ENCODE assay signal across 8 mouse cellular contexts in the genomic region with DNA sequence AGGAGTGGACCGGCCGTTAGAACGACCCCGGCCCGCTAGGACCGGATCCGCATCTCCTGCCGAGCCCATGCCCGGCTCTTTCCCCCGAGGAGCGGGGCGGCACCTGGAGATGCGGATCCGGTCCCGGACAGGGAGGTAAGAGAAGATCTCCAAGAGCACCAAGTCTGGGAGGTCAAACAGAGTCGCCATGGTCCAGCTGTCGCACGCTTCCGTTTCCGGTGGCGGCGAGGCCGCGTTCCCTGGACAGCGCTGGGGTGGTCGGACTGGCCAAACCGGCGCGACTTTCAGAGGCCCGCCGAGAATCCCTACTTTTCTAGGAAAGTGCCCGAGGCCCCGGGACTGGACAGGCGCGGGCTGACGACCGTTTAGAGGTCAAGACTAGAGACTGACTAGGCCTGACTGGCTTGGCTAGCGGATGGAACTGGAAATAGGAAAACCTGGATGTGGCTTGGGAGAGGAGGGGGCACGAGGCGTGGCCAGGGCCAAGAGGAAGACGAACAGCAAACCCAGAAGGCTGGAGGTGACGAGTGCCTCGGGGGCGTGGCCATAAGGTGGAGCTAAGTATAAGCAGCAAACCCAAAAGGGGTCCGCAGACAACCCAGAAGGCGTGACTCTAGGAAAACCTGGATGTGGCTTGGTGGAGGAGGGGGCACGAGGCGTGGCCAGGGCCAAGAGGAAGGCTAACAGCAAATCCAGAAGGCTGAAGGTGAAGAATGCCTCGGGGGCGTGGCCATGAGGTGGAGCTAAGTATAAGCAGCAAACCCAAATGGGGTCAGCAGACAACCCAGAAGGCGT. TPM values are rescaled to one million over a fixed set of nuclear protein-coding genes. Genes with fewer than 3 reads are reported as not detected.
DNase-seq lines count a peak whose midpoint lies in the region; ATAC-seq lines count a peak whose summit lies in the region.

A gene (plus strand): TSS at position 778 of the 795 bp plus-strand sequence.

- WGBS in forebrain, embryonic 13.5 days = under 1% methylated on average over 51 of the region's 51 CpGs

- peak within 1 kb of the TSS; percentile 84 for H3K9ac ChIP-seq in forebrain, embryonic 13.5 days

- no peaks in the 10 kb centered on the region for H3K27me3 ChIP-seq in forebrain, embryonic 13.5 days

- H3K27ac ChIP-seq in forebrain, embryonic 13.5 days = peak within 1 kb of the TSS; percentile 82

- DNase-seq in cerebellum, adult 11-12 months = peak; percentile 58
- no peak for DNase-seq in cerebellum, adult 8-10 months
- DNase-seq in brain, adult 2 months (ENCODE audit: low read depth, low spot score) = peak; percentile 67
- peak; percentile 94 for DNase-seq in heart, postnatal 4 days
- peak; percentile 70 to 78 for DNase-seq in layer of hippocampus, postnatal 14 days (ENCODE audit: low spot score in 2 of 2)
- DNase-seq in lung, postnatal 36 days = peak; percentile 79
- DNase-seq in retina, postnatal 1 day = peak; percentile 98

- peaks cover 32% of the 10 kb centered on the region for H3K36me3 ChIP-seq in forebrain, embryonic 13.5 days (ENCODE audit: poor library complexity, severe bottlenecking)

- ATAC-seq in forebrain, embryonic 13.5 days = peak; percentile 89

- H3K4me2 ChIP-seq in forebrain, embryonic 13.5 days = peak within 1 kb of the TSS; percentile 100

- H3K9me3 ChIP-seq in forebrain, embryonic 13.5 days (replicated peaks) = no peaks in the 10 kb centered on the region

- peaks cover 42% of the 10 kb centered on the region for H3K4me1 ChIP-seq in forebrain, embryonic 13.5 days

- peak within 1 kb of the TSS; percentile 95 for H3K4me3 ChIP-seq in forebrain, embryonic 13.5 days

RNA-seq across cellular contexts. Expression of the gene that starts here (rescaled TPM):
- 533 and 604 TPM in 2 replicates for polyA plus RNA-seq in forebrain, embryonic 13.5 days (2015; fragmentation: Nextera tagmentation; extraction: Ambion mirVana)
- 100 to 1,000 TPM; 213 to 225 TPM for total RNA-seq in heart, postnatal 4 days (2021)
- total RNA-seq in layer of hippocampus, postnatal 14 days (2021) = 100 to 1,000 TPM; 310 to 314 TPM
